Mouse (Mus musculus) erythroid progenitor cell, adult 5-6 weeks (primary cell): ENCODE data around the gene Rapgef4. TPM values are rescaled to one million over a fixed set of nuclear protein-coding genes. Genes with fewer than 3 reads are reported as not detected.

Experiments
- ATAC-seq: replicated peaks from 2 replicates; pipeline ENCODE4 v1.8.0; 2016; ENCODE audit warnings: moderate number of reproducible peaks, mild to moderate bottlenecking, moderate TSS enrichment, inconsistent platforms; ENCODE audit not compliant: poor library complexity, low FRiP score, severe bottlenecking
- total RNA-seq, 2 experiments: library from RNA; stranded (forward) in 1 of 2; stranded (reverse) in 1 of 2; fragments of 150-400 nt in 1 of 2; fragments of 186-747, 209-891 nt in 1 of 2; gene quantifications; 2 replicates each; pipeline versions ENCODE4 v1.2.3 to v1.2.4; 2015 to 2017; ENCODE audit warnings: low replicate concordance in 2 of 2

Rapgef4 gene
- total RNA-seq, 2 experiments from 2014 or later = 0.42 TPM; not detected in 1

DNA sequence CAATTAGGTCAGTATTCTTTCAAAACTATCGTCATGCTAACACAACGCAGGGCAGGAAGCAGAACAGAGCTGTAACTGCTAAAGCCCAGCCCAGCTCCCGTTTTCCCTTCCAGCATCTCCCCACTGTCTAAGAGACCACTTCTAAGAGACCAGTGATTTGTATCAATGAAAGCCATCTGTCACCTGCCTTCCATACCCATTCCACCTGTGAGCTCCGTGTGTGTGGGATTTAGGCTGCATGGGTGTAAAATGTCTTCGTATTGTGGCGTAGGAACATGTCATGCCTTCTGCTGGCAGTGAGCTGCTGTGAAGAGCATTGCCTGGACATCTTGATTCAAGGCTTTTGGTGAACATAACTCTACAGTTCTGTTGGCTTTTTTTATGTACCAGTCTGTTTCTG, 178.2 kb downstream of the Rapgef4 start:
- ATAC-seq = no peak

GRCm38 (mm10) chr2:72165136-72165854, 184.3 kb downstream of the Rapgef4 start:
- no peak for ATAC-seq

DNA sequence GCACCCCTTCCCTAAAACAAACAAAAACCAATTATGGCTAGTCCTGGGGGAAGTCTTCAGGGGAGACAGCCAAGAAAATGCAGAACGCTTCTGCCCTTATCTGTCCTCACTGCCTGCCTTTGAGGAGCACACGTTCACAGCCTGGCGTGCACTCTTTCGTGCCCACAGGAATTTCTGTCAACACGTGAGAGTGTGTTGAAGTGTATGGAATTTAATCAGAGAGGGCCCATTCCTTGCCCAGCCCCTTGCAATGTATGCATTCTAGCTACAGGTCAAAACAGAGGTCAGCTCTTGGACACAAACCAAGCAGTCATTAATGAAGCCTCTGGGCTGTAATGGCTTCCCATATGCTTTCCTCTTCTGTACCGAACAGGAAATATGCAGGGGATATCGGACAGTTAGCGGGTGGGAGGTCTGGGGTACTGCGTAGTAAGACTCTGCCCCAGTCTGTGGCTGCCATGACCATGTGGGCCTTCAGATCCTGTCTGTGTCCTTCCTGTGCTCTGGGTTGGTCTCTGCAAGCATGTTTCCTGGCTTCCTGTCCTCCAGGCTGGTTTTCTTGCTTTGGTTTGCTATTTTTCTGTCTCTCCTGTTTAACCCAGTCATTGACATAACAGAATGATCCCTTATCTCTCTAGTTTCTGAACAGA, 188.5 kb downstream of the Rapgef4 start:
- no peak for ATAC-seq

DNA sequence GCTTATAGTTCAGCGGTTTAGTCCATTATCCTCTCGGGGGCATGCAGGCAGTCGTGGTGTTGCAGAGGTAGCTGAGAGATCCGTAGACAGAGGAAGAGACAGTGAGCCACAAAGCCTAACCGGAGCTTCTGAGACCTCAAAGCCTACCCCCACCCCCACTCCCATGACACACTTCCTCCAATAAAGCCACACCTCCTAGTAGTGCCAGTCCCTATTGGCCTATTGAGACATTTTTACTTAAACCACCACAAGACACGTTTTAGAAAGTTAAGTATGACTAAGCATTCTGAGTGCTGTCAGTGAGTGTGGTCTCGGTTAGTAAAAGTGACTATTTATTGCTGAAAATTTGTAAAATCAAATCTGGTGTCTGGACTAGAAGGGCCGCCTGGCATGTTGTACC, 189.5 kb downstream of the Rapgef4 start:
- no peak for ATAC-seq

DNA sequence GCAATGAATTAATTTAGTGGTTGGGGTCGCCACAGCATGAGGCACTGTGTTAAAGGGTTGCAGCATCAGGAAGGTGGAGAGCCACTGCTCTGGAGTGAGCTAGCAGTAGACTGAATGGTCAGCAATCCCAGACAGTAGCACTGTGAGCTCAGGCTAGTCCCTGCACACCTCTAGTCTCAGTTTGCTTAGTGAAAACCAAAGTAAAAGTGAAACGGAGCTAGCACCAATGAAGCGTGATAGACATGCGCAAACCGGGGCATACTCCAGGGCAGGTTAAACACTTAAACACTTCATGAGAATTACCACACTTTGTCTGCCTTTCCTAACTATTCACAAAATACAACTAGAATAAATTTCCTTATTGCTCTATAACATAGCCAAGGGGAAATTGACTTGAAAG, 190.2 kb downstream of the Rapgef4 start:
- ATAC-seq = no peak

DNA sequence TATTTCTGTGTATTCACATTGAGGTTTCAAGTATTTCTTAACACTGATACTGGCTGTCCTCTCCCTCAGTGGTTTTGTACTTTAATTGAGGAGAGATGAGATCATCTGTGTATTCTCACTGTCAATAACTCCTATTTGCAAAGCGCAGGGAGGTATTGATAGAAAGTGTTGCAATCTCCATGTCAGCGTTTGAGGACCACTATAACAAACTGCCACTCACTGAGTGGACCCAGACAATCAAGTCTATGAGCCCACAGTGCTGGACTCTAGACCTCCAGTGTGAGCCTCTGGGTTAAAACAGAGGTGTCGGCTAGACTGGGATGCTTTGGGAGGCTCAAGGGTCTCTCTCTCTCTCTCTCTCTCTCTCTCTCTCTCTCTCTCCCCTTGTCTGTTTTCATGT, 192.0 kb downstream of the Rapgef4 start:
- no peak for ATAC-seq

- ATAC-seq = no peak
These were observed 192.8 kb downstream of the Rapgef4 start for GRCm38 (mm10) chr2:72173844-72174243.

GRCm38 (mm10) chr2:72175536-72175935, 194.5 kb downstream of the Rapgef4 start:
- ATAC-seq = no peak

DNA sequence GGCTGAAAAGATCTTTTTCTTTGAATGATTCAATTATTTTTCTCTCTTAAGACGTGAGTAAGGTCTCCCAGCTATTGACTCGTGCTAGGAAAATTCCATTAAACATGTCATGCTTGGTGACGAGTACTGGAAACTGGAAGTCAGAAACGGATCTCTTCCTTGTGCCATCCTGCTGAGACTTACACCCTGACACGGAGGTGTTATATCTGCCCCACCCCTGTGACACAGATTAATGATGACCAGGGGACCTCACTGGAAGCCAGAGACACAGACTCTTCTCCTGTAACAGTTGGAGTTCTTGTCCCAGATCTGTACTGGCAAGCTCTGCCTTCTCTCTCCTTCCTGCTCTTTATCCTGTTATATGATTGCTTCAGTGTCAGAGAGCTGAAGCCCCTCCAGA, 194.9 kb downstream of the Rapgef4 start:
- no peak for ATAC-seq

DNA sequence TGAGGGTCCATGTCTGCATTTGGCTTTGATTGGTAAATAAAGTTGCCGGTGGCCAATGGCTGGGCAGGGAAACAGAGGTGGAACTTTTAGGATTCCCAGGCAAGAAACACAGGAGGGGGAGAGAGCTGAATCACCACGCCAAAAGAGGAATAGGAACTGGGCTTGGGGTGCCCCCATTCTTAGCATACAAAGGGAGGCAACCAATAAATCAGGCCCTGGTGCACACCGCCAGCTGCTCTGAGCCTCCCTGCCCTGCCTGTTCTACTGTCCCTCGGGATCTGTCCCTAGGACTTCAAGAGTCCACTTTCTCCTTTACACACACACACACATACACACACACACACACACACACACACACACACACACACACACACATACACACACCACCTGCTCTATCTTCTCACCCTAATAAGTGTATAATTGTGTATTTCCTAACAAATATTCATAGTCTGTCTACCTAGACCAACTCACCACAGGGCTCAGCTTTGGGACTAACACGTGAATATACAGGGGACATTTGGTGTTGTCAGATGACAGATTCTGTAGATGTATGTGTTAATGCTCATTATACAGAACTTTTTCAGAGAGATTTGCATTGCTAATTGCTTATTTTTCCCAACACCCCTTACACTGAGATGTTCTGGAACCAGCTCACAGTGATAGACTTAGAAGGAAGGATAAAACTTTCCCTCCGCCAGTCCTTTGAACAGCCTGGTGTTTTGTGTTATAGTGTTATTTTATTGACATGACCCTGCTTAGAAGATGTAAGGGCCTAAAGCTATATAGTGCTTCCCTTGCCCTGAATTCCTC, 196.4 kb downstream of the Rapgef4 start:
- ATAC-seq = no peak

DNA sequence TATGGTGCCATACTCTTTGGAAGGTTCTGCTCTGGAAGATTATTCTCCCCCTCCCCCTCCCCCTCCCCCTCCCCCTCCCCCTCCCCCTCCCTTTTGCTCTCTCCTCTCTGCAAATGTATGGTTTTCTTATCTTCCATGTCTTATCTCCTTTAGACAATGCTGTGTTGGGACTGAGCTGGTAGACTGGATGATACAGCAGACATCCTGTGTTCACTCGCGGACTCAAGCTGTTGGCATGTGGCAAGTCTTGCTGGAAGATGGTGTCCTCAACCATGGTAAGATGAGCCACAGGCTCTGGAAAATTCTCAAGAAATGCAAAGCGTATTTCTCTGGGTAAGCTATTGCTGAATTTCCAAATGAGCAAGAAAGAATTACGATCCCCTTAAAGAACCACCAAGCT, 197.0 kb downstream of the Rapgef4 start:
- ATAC-seq = no peak

DNA sequence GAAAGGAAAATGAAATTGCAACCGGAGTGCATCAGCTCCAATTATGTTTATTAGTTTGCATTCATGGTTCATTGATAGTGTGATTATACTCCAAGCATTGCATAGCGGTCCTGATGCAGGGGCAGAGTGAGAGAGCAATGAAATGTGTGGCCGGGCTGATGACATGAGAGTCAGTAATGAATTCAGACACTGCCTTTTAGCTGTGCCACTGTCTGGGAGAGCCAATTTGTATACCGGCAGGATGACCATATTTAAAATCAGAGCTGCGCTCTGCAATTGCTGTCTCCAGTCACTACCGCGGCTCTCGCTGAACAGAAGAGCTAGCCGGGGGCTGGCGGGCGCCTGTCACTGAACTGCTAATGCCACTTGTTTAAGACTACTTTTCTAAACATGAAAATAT, 197.5 kb downstream of the Rapgef4 start:
- ATAC-seq = no peak

GRCm38 (mm10) chr2:72179600-72180301, 198.7 kb downstream of the Rapgef4 start:
- no peak for ATAC-seq

GRCm38 (mm10) chr2:72181443-72181842, 200.4 kb downstream of the Rapgef4 start:
- no peak for ATAC-seq

DNA sequence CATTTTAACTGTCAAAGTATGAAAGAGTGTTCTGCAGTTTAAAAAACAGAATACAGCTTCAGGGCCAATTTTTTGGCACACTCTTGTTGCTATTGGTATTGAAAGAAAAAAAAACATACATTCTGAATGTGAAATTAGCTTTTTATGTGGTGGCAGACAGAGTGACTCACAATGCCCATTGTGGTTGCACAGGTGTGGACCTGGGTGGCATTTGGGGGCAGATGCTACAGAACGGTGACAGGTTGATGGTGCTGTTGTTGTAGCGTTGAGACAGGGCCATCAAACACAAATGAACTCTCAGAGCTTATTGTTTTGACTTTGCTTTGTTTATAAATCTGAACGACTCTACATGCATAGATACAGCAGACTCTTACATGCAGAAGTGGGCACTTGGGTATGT, 202.7 kb downstream of the Rapgef4 start:
- no peak for ATAC-seq

GRCm38 (mm10) chr2:72196190-72196965, 215.3 kb downstream of the Rapgef4 start:
- peak; percentile 92 for ATAC-seq

DNA sequence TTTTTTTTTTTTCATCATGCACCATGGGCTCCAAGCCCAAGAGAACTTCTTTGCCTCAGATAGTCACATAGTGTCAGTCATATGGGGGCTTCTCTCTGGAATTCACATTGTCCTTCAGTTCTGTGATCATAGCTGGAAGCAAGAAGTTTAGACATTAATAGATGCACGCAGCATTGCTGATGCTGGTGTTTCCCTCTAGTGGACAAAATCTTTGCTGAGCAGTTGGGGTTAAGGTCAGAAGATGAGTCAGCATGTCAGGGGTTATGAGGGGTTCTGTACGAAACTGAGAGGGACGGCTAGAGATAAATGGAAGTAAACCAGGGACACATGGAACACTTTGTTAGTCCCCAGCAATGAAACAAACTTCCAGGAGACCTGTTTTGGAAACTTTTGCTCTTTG, 216.0 kb downstream of the Rapgef4 start:
- ATAC-seq = no peak

GRCm38 (mm10) chr2:72199451-72199850, 218.4 kb downstream of the Rapgef4 start:
- ATAC-seq = no peak

- no peak for ATAC-seq
These were observed 220.5 kb downstream of the Rapgef4 start for GRCm38 (mm10) chr2:72201506-72201905.

DNA sequence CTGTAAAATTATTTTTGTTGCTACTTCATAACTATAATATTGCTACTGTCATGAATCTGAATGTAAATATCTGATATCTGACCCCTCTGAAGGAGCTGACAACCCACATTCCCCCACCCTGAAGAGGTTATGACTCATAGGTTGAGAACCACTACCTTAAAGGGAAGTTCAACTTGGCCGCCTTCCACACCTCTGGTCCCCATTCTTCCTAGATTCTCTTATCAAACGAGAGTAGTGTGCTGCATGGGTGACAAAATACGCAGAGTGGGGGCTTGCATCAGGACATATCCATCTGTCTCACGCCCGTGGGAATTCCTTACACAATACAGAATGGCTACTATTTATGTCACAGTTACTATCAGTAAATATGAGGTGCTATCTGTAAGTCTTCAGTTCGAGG, 221.2 kb downstream of the Rapgef4 start:
- no peak for ATAC-seq
